Mouse (Mus musculus) heart, adult 8-10 months (tissue): ENCODE measurements around the gene Katnb1. TPM values are rescaled to one million over a fixed set of nuclear protein-coding genes. Genes with fewer than 3 reads are reported as not detected.

Experiments
- DNase-seq: peaks from one replicate; pipeline ENCODE4 v3.0.0; 2022; ENCODE audit warnings: low spot score
- total RNA-seq, 4 experiments: library from RNA; stranded (reverse); gene quantifications; 2 replicates each; pipeline ENCODE4 v1.2.4; 2022

Gene Katnb1
- 1 to 10 TPM; 5.4 to 7.2 (median 7.1) TPM for total RNA-seq

GRCm38 (mm10) chr8:95080381-95081341, at the start of gene Katnb1:
Katnb1 (plus strand) TSS chr8:95081186.
- peak; percentile 99 for DNase-seq

DNA sequence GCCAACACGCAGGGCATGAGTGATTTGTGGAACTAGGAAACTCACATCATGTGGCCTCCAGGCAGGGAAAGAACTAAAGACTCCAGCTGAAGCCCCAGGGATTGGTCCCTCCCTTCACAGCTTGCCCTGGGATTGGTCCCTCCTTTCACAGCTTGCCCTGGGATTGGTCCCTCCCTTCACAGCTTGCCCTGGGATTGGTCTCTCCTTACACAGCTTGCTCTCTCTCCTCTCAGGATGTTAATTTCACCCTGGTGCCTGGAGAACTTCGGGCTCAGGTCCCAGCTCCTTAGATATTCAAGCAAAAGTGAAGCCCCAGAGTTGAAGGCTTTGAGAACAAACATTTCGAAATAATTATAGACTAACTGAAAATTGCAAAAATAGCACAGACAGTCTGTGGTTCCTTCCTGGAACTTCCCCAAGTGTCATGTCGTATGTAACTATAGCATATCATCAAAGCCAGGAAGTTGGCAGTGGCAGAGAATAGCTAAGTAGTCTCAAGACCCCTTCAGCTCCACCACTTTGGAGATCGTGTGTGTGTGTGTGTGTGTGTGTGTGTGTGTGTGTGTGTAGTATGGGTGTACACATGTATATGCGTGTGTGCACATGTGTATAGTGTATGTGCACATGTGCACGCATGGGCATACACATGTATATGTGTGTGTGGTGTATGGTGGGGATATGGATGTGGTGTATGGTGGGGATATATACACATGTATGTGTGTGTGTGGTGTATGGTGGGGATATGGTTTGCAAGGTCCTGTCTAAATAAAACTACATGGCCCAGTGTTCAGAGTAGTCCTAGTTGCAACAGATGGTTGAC, 43.7 kb upstream of the Katnb1 start:
- DNase-seq, result no peak

DNA sequence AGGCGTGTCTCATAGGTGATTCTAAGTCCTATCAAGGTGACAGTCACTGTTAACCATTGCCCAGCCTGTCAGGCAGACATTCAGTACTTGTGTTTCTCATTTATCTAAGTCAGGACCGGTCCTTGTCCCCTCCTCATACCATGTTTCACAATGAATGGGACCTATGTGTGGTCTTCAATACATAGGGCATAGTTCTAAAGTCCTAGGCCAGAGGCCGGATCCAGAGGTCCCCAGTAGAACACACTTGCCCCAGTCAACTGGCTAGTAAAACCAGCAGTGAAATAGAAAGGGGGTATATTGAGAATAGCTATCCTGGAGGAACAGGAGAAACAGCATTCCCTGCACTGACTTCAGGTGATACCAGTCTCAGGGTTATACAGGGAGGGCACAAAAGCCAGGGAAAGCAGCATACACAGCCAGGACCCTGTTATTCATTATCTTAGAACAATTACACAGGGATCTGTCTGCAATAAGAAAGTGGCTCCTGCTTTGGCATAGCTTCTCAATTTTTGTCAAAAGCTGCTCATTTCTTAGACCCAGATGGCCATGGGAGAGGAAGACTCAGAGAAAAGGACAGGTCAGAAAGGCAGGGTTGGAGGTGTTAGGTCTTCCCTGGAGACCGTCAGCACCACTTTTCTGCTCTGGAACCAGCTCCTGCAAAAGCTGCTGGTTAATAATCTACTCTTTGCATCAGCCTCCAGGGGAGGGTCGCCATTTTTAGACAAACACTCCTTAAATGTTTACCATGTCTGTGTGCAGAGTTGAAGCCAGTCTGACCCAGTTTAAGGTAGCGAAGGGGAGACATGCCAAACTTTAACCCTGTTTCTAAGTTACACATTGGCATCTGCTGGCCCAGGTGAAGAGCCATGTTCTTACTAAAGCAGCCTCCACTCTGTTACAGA, 38.9 kb upstream of the Katnb1 start:
- DNase-seq, result no peak

DNA sequence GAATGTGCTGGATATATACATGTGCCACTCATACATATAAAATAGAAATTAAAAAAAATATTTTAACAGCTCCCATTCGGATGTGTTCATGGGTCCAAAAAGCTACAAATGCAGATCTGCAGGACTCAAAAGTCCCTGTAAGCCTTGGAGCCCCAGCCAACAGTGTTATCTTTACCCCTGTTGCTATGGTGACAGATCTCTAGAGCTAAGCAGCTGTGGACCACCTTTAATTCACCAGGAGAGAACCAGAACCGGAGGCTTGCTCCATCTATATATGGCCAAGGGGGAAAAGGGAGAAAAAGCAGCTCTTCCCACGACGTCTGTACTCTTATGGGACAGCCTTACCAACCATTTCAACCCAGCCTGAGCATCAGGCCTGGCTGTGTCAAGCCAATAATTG, 36.2 kb upstream of the Katnb1 start:
- DNase-seq, result no peak

DNA sequence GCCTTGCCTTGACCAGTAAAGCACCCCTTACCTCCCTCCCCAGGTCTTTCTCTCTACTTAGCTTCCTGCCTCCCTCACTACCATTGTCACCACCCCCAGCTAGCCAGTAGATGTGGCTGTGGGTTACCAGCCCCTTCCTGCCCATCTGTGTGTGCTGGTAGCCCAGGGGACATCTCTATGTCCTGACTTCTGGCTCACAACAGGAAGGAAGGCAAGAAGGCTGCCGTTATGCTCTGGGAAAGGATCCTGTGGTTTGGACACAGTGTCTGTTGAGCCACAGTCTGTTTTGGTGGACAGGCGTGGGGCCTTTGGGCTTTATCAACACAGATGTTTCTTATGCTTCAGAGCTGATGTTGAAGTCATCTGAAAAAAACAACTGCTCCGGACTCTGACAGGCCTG, 34.0 kb upstream of the Katnb1 start:
- DNase-seq, result peak; percentile 15

DNA sequence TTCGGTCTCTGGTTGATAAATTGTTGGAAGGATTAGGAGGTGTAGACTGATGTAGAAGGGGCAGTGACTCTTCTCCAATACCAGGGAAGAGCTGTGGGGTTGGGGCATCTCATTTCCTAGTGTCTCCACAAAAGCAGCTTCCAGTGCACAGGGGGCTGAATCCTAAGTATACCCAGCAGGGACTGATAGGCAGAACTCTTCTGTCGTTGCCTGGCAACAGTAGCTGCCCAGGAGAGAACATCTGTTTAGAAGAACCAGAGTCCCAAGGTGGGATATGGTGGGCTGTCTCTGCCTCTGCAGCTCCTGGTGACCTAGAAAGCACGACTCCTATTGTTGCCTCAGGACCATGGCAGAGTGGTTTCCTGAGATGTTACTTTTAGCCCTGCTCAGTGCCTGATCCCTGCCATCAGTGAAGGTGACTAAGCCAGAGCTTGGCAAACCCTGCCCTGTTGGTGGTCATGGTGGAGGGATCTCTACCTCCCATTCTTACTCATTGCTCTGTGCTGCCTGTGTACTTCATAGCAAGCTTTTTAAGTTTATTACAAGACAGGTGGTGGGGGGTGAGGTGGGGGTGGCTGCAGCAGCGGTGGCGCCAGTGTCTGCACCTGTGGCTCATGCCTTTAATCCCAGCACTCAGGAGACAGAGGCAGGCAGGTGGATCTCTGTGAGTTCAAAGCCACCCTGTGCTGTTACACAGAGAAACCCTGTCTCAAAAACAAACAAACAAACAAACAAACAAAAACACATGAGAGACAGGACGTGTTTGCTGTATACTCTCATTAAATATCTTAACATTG, 32.9 kb upstream of the Katnb1 start:
- DNase-seq, result no peak

- no peak for DNase-seq
These were observed 31.4 kb upstream of the Katnb1 start for GRCm38 (mm10) chr8:95049636-95050035.

DNA sequence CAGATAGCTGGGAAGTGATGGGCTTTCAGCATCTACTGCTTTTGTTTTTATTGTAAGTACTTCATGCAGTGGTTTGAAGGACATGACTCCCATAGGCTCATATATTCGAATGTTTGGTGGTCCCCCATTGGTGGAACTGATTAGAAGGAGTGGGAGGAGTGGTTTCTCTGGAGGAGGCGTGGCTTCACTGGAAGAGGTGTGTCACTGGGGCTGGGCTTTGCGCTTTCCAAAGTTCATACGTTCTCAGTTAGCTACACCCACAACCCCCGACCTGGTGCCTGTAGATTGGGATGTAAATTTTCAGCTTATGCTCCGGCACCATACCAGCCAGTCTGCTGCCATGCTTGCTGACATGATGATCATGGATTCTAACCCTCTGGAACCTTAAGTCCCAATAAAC, 26.5 kb upstream of the Katnb1 start:
- no peak for DNase-seq

DNA sequence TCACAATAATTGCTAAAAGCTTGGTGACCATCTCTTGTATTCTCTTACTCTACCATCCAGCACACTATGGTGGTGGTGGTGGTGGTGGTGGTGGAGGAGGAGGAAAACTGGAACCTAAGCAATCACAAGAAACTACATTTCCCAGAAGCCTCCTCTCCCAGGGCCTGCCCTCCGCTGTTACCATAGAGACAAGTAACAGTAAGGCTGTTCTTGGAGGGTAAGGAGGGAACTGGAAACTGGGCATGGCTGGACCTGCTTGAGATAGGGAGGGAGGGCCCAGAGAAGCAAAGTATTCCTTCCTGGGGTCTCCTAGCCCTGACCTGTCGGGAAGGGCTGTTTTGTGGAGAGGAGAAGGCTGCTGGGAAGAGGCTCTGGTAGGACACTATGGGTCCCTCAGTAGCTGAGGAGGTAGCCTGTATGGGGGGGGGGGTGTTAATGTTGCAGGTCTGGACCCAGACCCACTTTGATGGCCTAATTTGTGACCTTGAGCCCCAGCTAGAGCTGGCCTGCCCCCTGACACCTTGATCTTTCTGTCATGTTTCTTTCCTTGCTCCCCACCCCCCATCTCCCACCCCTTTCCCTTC, 26.0 kb upstream of the Katnb1 start, which contains the start of gene Drc7:
Drc7 (plus strand) TSS at position 177 of the 584 bp plus-strand sequence.
- DNase-seq, result no peak

DNA sequence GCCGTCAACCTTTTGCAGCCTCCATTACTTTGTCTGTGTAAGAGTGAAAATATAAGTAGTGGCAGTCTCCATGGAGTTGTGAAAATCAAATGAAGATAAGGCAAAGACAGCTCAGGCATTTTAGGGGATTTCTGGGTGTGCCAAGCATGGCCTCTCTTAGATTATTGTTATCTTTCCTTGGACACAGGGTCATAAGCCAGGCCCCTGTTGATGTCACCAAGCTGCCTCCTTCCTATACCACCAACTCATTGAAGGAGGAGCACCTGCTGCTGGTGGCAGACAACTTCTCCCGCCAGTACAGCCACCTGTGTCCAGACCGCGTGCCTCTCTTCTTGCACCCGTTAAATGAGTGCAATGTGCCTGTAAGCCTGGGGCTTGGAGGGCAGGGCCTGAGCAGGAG, 24.6 kb upstream of the Katnb1 start:
- DNase-seq, result no peak

GRCm38 (mm10) chr8:95058661-95059060, 22.3 kb upstream of the Katnb1 start:
- DNase-seq, result no peak

DNA sequence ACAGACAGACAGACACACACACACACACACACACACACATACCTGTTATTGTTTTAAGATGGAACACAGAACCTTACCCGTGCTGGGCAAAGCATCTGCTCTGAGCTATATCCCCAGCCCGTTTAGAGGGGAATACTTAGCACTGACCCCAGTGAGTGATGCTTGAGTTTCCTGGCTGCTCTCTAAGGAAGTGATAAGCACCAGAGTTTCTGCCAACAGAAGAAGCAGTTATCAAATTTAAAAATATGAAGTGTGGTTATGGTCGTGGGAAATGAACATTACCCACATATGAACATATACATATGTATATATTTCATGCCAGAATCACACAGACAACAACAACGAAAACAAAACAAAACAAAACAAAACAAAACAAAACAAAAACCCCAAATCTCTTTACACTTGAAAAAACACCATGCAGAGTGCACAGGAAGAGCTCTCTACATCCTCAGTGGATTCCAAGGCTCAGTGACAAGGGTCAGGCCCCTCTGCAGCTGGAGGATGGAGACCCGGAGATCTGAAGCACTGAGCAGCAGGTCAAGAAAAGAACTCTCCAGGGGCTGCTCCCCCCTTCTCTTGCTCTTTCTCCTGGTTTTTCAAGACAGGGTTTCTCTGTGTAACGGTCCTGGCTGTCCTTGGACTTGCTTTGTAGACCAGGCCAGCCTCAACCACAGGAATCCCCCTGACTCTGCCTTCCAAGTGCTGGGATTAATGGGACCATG, 21.0 kb upstream of the Katnb1 start:
- no peak for DNase-seq

DNA sequence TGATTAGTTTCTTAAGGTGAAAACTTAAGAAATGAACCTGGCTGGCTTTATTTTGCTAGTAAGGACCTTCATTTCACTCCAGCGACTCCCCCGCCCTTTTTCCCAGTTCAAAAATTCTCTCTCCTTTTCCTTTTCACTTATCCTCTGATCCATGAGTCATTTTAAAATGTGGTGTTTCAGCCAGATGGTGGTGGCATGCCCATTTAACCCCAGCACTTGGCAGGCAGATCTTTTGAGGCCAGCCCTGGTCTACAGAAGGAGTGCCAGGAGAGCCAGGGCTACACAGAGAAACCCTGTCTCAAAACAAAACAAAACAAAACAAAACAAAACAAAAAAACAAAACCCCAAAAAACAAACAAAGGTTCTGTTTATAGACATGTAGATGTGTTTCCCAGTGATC, 16.5 kb upstream of the Katnb1 start:
- DNase-seq, result no peak

DNA sequence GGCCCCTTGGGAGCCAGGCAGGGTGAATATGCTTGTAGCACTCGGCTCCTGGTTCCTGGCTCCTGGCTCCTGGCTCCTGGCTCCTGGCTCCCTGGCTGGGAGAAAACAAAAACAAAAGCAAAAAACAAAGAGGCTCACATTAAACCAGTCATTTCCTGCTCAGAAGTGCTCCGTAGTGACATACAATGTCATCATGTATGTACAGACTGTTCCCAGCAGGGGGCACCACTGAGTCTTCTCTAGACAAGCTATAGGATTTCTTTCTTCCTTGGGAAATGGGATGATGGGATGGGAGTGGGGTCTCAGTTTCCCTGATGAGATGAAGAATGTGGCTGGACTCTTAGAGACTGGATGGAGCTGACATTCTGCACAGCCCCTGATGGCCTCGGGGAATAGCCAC, 13.4 kb upstream of the Katnb1 start:
- no peak for DNase-seq

DNA sequence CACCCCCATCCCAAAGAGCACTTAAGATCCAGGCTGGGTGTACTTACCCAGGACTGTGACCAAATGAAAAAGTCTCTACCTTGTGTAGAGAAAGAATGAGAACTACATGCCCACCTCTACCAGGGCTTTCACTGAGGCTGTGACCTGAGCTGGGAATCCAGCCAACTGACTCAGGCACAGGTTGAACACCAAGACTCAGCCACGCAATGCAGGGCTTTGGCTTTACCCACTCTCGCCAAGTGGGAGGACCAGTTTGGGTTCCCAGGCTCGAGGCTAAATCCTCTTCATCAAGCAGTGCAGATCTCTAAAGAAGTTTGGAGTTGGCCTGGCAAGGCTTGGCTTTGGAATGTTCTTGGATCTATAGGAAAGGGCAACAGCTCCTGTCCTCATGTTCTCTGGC, 5.5 kb upstream of the Katnb1 start:
- no peak for DNase-seq

DNA sequence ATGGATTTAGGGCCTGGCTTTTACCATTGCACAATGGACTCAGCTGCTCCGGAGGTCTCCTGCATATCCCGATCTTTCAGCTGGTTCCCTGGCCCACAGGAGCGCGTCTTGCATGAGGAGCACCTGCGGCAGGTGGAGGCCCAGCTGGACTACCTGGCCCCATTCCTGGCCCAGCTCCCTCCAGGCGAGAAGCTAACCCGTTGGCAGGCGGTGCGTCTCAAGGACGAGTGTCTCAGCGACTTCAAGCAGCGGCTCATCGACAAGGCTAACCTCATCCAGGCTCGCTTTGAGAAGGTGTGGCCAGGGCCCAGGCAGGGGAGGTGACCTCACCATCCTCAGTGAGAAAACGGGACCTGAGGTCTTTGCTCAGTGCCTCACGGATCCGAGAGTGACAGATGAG, 4.8 kb upstream of the Katnb1 start:
- DNase-seq, result no peak

GRCm38 (mm10) chr8:95078055-95078454, 2.9 kb upstream of the Katnb1 start:
- DNase-seq, result no peak

GRCm38 (mm10) chr8:95079305-95079704, 1.7 kb upstream of the Katnb1 start:
- DNase-seq, result no peak

DNA sequence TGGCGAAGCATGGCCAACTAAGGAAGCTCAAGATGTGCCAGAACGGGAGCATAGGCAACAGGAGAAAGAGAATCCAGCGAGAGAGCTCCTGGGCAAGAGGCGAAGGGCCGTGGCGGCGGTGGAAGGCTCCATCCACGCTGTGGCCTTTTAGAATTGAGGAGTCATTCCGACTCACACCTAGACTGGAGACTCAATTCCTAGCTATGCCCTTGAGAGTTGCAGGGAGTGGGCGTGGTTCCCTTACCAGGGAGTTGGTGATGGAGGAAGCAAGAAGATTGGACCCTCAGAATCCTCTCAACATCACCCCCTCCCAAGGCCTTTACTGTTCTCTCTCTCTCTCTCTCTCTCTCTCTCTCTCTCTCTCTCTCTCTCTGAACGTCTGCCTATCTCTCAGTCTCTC, 664 bp downstream of the Katnb1 start:
- no peak for DNase-seq

GRCm38 (mm10) chr8:95084261-95084660, 3.3 kb downstream of the Katnb1 start:
- DNase-seq, result no peak
